Comparison of ENCODE assay signal across 15 mouse cellular contexts in the genomic region with DNA sequence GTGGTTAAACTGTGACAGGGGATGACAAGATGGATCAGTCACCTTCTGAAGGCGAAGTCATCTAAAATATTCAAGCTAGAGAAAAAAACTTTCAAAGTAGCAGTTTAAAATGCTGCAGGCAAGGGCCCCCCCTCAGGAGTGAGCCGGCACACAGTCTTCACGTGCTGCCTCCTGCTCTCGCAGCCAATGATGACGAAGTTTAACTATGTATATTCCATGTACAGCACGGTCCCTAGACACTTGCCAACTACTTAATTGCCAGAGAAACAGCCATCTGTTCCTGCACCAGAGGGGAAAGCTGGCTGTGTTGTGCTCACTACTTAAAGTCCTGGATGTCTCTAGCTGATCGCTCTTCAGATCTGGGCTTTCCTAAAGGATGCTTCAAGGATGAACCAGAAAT. TPM values are rescaled to one million over a fixed set of nuclear protein-coding genes. Genes with fewer than 3 reads are reported as not detected.
DNase-seq lines count a peak whose midpoint lies in the region; ATAC-seq and TF ChIP-seq lines count a peak whose summit lies in the region.
"Had no signal": no experiment of that assay in that cellular context is flagged by ENCODE, and none has a peak within 500 bp of the region (broad histone marks: within the 10 kb centered on the region; RNA-seq: fewer than 3 reads in every experiment).

No protein-coding gene starts in this region.

- peak overlapping the region; percentile 76 for H3K27ac ChIP-seq in forebrain, embryonic 13.5 days
- no peak overlapping the region; the same call in 1 of the 2 replicates for H3K27ac ChIP-seq in forebrain, embryonic 12.5 days
- no peak overlapping the region for H3K27ac ChIP-seq in midbrain, embryonic 11.5 days (ENCODE audit: low read depth, low read length)
- no peak overlapping the region for H3K27ac ChIP-seq in midbrain, embryonic 16.5 days (ENCODE audit: low read length)
- no peak overlapping the region for H3K27ac ChIP-seq in forebrain, postnatal 0 days (ENCODE audit: low read depth, low read length)
- H3K27ac ChIP-seq: heart, embryonic 15.5 days had no signal

- H3K4me3 ChIP-seq in forebrain, embryonic 13.5 days, result no peak overlapping the region
- no peak overlapping the region for H3K4me3 ChIP-seq in forebrain, embryonic 12.5 days (replicated peaks)
- H3K4me3 ChIP-seq in midbrain, embryonic 11.5 days (ENCODE audit: low read depth, low read length), result no peak overlapping the region
- no peak overlapping the region for H3K4me3 ChIP-seq in midbrain, embryonic 16.5 days (ENCODE audit: low read depth, low read length)
- no peak overlapping the region for H3K4me3 ChIP-seq in forebrain, postnatal 0 days (ENCODE audit: low read depth, low read length)
- H3K4me3 ChIP-seq: heart, embryonic 15.5 days had no signal

- no peaks in the 10 kb centered on the region for H3K36me3 ChIP-seq in forebrain, embryonic 13.5 days (ENCODE audit: poor library complexity, severe bottlenecking)
- no peaks in the 10 kb centered on the region for H3K36me3 ChIP-seq in forebrain, embryonic 12.5 days (replicated peaks)
- no peaks in the 10 kb centered on the region for H3K36me3 ChIP-seq in midbrain, embryonic 11.5 days (ENCODE audit: control insufficient read depth, insufficient read depth, low read length)
- peaks cover 6% of the 10 kb centered on the region; the same call in 1 of the 2 replicates for H3K36me3 ChIP-seq in midbrain, embryonic 16.5 days (ENCODE audit: control insufficient read depth, insufficient read depth, low read length)
- no peaks in the 10 kb centered on the region for H3K36me3 ChIP-seq in forebrain, postnatal 0 days (ENCODE audit: insufficient read depth)
- H3K36me3 ChIP-seq: heart, embryonic 15.5 days had no signal

- H3K9ac ChIP-seq in forebrain, embryonic 13.5 days, result no peak overlapping the region
- no peak overlapping the region for H3K9ac ChIP-seq in forebrain, embryonic 12.5 days
- H3K9ac ChIP-seq in midbrain, embryonic 11.5 days (ENCODE audit: low read length), result no peak overlapping the region
- H3K9ac ChIP-seq in midbrain, embryonic 16.5 days (ENCODE audit: low read depth, low read length), result no peak overlapping the region
- no peak overlapping the region for H3K9ac ChIP-seq in forebrain, postnatal 0 days
- H3K9ac ChIP-seq: heart, embryonic 15.5 days had no signal

- 55% methylated on average over 7 of the region's 7 CpGs for WGBS in forebrain, embryonic 13.5 days
- WGBS in forebrain, embryonic 12.5 days, result 78% methylated on average over 7 of the region's 7 CpGs
- 83% methylated on average over 7 of the region's 7 CpGs for WGBS in midbrain, embryonic 11.5 days
- 46% methylated on average over 7 of the region's 7 CpGs for WGBS in midbrain, embryonic 16.5 days
- 35% methylated on average over 7 of the region's 7 CpGs for WGBS in forebrain, postnatal 0 days

- H3K9me3 ChIP-seq in forebrain, embryonic 13.5 days (replicated peaks), result 0 out of 2 replicates have a peak, but pooled peaks cover 3% of the 10 kb centered on the region
- H3K9me3 ChIP-seq in forebrain, embryonic 12.5 days, result no peaks in the 10 kb centered on the region
- H3K9me3 ChIP-seq in midbrain, embryonic 11.5 days (ENCODE audit: control insufficient read depth, low read length), result no peaks in the 10 kb centered on the region
- peaks cover 13% of the 10 kb centered on the region for H3K9me3 ChIP-seq in midbrain, embryonic 16.5 days (replicated peaks; ENCODE audit: control insufficient read depth, low read length, poor library complexity, severe bottlenecking)
- H3K9me3 ChIP-seq in forebrain, postnatal 0 days (ENCODE audit: low read length), result peaks cover 11% of the 10 kb centered on the region; the same call in 1 of the 2 replicates

- H3K27me3 ChIP-seq in forebrain, embryonic 13.5 days, result no peaks in the 10 kb centered on the region
- peaks cover 6% of the 10 kb centered on the region; the same call in 1 of the 2 replicates for H3K27me3 ChIP-seq in forebrain, embryonic 12.5 days
- no peaks in the 10 kb centered on the region for H3K27me3 ChIP-seq in midbrain, embryonic 11.5 days (ENCODE audit: control insufficient read depth, insufficient read depth, low read length)
- H3K27me3 ChIP-seq in midbrain, embryonic 16.5 days (ENCODE audit: control insufficient read depth, insufficient read depth, low read depth, low read length), result no peaks in the 10 kb centered on the region
- no peaks in the 10 kb centered on the region for H3K27me3 ChIP-seq in forebrain, postnatal 0 days (ENCODE audit: insufficient read depth, low read length)
- H3K27me3 ChIP-seq: heart, embryonic 15.5 days had no signal

- TF ChIP-seq CTCF in forebrain, postnatal 0 days (IDR thresholded peaks at IDR 0.05; ENCODE audit: low read depth), result no peak

- peak; percentile 80 for DNase-seq in midbrain, embryonic 11.5 days (ENCODE audit: low spot score, missing footprints)
- peak; percentile 80 for DNase-seq in forebrain, postnatal 0 days
- DNase-seq in telencephalon, adult 2 months (ENCODE audit: low read depth, low spot score), result peak; percentile 61
- DNase-seq in ovary, postnatal 36 days (ENCODE audit: low spot score), result no peak
- DNase-seq: gastrocnemius, postnatal 25 days had no signal

- H3K4me2 ChIP-seq in forebrain, embryonic 13.5 days, result no peak overlapping the region
- no peak overlapping the region for H3K4me2 ChIP-seq in forebrain, embryonic 12.5 days
- no peak overlapping the region for H3K4me2 ChIP-seq in midbrain, embryonic 11.5 days
- no peak overlapping the region for H3K4me2 ChIP-seq in midbrain, embryonic 16.5 days (ENCODE audit: low read length)
- H3K4me2 ChIP-seq in forebrain, postnatal 0 days (ENCODE audit: low read depth), result no peak overlapping the region
- H3K4me2 ChIP-seq: heart, embryonic 15.5 days had no signal

- peaks cover 21% of the 10 kb centered on the region for H3K4me1 ChIP-seq in forebrain, embryonic 13.5 days
- 0 out of 2 replicates have a peak, but pooled peaks cover 11% of the 10 kb centered on the region for H3K4me1 ChIP-seq in forebrain, embryonic 12.5 days
- H3K4me1 ChIP-seq in midbrain, embryonic 11.5 days (ENCODE audit: control insufficient read depth, insufficient read depth, low read length), result no peaks in the 10 kb centered on the region
- H3K4me1 ChIP-seq in midbrain, embryonic 16.5 days (ENCODE audit: control insufficient read depth, insufficient read depth, low read length), result no peaks in the 10 kb centered on the region
- peaks cover 10% of the 10 kb centered on the region for H3K4me1 ChIP-seq in forebrain, postnatal 0 days (ENCODE audit: insufficient read depth)
- H3K4me1 ChIP-seq: heart, embryonic 15.5 days had no signal

- peak; percentile 87 for ATAC-seq in forebrain, embryonic 13.5 days
- ATAC-seq in forebrain, embryonic 12.5 days (ENCODE audit: low FRiP score), result no peak
- ATAC-seq in midbrain, embryonic 11.5 days (ENCODE audit: low FRiP score), result no peak
- no peak for ATAC-seq in midbrain, embryonic 16.5 days
- ATAC-seq in forebrain, postnatal 0 days, result peak; percentile 78
- ATAC-seq in megakaryocyte-erythroid progenitor cell, adult 5-6 weeks (replicated peaks; ENCODE audit: low FRiP score, low TSS enrichment, poor library complexity, severe bottlenecking), result no peak
- ATAC-seq: intestine, postnatal 0 days; lung, postnatal 0 days had no signal

RNA-seq across cellular contexts. Expression of a gene that starts 26.2 kb away (rescaled TPM):
- polyA plus RNA-seq in forebrain, embryonic 13.5 days (2015; fragmentation: Nextera tagmentation; extraction: Ambion mirVana), result 155 and 171 TPM in 2 replicates
- polyA plus RNA-seq in forebrain, embryonic 12.5 days (2016; fragmentation: Nextera tagmentation; extraction: Ambion mirVana), result 187 and 191 TPM in 2 replicates
- 201 and 214 TPM in 2 replicates for polyA plus RNA-seq in midbrain, embryonic 11.5 days (2014; fragmentation: Nextera tagmentation; extraction: Ambion mirVana)
- polyA plus RNA-seq in midbrain, embryonic 16.5 days (2015; fragmentation: Nextera tagmentation; extraction: Ambion mirVana), result 19.4 and 24.5 TPM in 2 replicates
- total RNA-seq in forebrain, postnatal 0 days (2014; rRNA removed), result 13.2 and 14.9 TPM in 2 replicates
- polyA plus RNA-seq in forebrain, postnatal 0 days (2015; fragmentation: Nextera tagmentation; extraction: Ambion mirVana), result 20.6 and 22.0 TPM in 2 replicates
- total RNA-seq in megakaryocyte-erythroid progenitor cell, adult 5-6 weeks (2014; fragmentation: Nextera tagmentation), result 2.3 and 7.1 TPM in 2 replicates
- total RNA-seq in megakaryocyte-erythroid progenitor cell, adult 5-6 weeks (2017), result 3.1 and 3.6 TPM in 2 replicates
- total RNA-seq: liver, adult 2 months; monocyte, adult 5-6 weeks had no signal

RNA-seq across cellular contexts. Expression of a gene that starts 30.7 kb away (rescaled TPM):
- polyA plus RNA-seq in forebrain, embryonic 13.5 days (2015; fragmentation: Nextera tagmentation; extraction: Ambion mirVana), result 0.23 and 0.31 TPM in 2 replicates
- 0.37 and 0.50 TPM in 2 replicates for polyA plus RNA-seq in forebrain, embryonic 12.5 days (2016; fragmentation: Nextera tagmentation; extraction: Ambion mirVana)
- polyA plus RNA-seq in midbrain, embryonic 11.5 days (2014; fragmentation: Nextera tagmentation; extraction: Ambion mirVana), result 0.15 and 0.44 TPM in 2 replicates
- polyA plus RNA-seq in midbrain, embryonic 16.5 days (2015; fragmentation: Nextera tagmentation; extraction: Ambion mirVana), result 0.34 and 0.65 TPM in 2 replicates
- 0.19 and 0.31 TPM in 2 replicates for total RNA-seq in forebrain, postnatal 0 days (2014; rRNA removed)
- polyA plus RNA-seq in forebrain, postnatal 0 days (2015; fragmentation: Nextera tagmentation; extraction: Ambion mirVana), result 0.23 and 0.33 TPM in 2 replicates
- total RNA-seq in megakaryocyte-erythroid progenitor cell, adult 5-6 weeks (2014; fragmentation: Nextera tagmentation), result not detected in 2 replicates
- 0.08 and 0.61 TPM in 2 replicates for total RNA-seq in megakaryocyte-erythroid progenitor cell, adult 5-6 weeks (2017)
- total RNA-seq: gastrocnemius, postnatal 25 days; liver, adult 2 months had no signal
- polyA plus RNA-seq: large intestine, adult 2 months; liver, adult 2 months had no signal

Comparison
In these comparisons a context has a peak if more than half of its experiments do, and no peak if none do; other contexts are left out.
1. ATAC-seq: peak in forebrain, embryonic 13.5 days (single experiment) and forebrain, postnatal 0 days (single experiment); none in forebrain, embryonic 12.5 days (single experiment), midbrain, embryonic 11.5 days (single experiment), midbrain, embryonic 16.5 days (single experiment) and megakaryocyte-erythroid progenitor cell, adult 5-6 weeks (single experiment).